Mouse (Mus musculus): ENCODE results near the gene Atp1a1.

The Atp1a1 gene

DNA sequence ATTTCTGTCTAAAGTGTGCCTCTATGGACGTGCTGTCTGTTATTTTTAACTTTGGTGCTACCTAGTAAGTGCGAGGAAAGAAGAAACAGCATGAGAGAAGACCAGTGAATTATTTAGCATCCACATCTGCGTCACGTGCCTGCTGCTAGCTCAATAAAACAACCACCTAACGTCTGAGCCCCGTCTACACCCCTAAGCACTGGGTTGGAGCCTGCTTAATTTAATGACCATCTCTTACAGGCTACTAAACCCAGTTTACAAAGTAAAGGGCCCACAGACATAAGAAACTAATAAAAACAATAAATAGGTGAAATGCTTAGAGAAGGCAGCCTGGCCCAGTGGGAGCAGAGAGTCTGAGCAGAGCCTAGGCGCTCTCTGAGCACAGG is 11.2 kb downstream of the Atp1a1 start:
- no peak for DNase-seq (ENCODE audit: low spot score)

DNA sequence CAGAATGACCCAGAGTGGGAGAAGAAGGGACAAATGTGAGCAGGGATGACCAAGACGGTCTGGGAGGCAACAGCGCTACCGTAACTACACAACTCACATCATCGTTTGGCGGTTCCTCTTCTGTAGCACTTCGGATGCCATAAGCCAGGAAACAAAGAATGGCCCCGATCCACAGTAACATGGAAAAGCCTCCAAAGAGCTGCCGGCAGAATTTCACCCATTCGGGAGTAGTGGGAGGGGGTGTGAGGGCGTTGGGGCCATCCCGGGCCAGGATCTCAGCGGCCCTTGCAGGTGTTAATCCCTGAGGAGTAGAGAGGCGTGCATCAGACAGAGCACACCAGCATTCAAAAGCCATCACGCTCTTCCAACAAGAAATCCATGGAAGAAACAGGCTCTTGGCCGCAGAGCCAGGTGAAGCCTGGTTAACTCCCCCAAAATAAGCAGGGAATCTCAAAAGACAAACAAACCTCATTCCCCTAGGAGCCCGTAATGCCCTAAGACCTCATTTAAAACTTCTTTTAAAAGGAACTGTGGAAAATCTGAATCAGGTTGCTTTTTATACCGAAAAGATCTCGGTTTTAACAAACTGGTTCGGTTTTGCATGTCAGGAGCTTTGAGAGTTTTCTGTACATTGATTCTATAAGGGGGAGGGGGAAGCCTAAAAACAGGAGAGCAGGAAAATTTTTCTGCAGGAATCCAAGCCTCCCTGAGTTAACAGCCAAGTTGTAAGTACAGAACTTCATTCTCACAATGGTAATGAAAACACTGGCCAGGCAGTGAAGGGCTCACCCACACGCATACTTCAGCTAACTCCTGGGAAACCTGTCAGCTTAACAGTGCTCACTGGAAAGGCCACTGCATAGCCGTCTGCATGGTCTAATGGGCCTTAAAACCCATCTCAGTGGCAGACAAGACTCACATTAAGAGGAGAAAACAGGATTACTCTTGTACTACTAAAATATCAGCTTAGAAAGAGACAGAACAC is 11.9 kb downstream of the Atp1a1 start:
- DNase-seq (ENCODE audit: low spot score) = no peak

GRCm38 (mm10) chr3:101590380-101590779 is 14.1 kb downstream of the Atp1a1 start:
- DNase-seq (ENCODE audit: low spot score) = no peak

DNA sequence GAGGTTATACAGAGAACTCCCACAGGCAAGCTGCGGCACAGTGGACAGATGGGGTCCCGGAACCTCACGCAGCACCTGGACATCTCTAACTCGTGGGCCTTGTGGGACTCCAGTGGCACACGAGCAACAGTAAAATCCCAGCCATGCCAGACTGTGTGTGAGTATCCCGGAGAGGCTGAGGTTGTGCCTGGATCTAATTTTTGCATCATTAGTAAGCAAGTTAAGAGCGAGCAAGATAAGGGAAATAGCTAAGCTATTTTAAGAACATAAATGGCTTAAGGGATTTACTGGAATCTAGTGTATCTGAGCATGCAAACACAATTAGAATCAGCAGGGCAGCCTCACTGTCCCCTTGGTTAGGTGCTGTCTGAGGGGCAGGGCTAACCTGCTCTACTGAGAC is 16.2 kb downstream of the Atp1a1 start:
- DNase-seq (ENCODE audit: low spot score) = no peak

DNA sequence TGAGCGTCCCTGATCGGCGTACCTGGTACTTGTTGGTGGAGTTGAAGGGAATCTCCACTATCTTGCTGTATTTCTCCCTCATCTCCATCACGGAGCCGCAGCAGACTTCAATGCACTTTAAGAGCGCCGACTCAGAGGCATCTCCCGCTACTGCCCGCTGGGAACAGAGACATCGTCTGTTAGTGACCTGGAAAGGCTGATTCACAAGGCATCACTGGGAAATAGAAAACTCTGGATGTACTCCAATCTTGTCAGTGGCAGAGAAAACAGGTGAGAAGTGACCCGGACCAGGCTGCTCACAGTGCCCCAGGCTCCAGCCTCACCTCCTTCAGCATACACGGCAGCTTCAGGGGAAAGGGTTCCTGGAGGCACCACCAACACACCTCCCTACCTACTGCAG is 17.7 kb downstream of the Atp1a1 start:
- DNase-seq (ENCODE audit: low spot score) = no peak

DNA sequence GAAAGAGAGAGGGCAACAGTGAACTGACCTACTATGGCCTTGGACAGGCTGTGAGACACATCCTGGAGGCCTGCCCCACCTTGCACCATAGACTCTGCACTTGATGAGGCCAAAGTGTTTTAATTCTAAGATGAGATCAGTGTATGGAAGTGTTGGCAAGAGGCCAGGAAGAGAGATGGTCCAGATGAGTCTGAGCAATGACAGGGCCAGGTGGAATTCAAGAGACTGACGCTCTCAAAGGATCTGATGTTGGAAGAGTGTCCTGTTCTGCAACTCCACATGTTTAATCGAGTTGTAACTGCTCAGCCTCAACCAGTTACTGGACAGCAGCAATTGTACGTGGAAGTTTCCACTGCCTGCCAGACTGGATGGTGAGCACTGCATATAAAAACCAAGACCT is 26.4 kb downstream of the Atp1a1 start:
- no peak for DNase-seq (ENCODE audit: low spot score)

GRCm38 (mm10) chr3:101577361-101577760 is 27.1 kb downstream of the Atp1a1 start:
- no peak for DNase-seq (ENCODE audit: low spot score)

DNA sequence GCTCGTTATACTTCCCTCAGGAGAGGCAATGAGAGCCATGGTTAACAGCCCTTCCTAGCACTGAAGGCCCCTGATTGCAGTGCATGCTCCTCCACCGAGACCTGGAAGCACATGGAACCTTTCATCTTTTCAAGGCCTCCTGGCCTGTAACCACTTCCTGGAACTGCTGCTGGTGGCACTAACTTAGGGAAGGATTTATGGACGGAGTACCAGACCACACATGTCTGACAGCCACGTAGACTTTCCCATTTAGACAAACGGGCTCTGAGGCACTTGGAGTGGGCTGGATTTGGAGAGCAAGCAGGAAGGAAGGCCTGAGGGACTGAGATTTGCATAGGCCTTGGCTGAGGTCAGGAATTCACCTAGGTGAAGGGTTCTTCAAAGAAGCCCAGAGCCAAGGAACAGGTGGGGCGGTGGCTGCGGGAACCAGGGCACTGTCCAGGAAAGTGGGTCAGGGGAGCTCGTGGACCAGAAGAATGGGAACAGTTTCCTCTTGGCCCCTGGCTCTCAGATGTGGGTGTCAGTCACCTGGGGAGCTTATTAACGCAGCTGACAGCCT is 28.9 kb downstream of the Atp1a1 start:
- DNase-seq (ENCODE audit: low spot score) = no peak

GRCm38 (mm10) chr3:101574463-101575193 is 29.9 kb downstream of the Atp1a1 start:
- DNase-seq (ENCODE audit: low spot score) = no peak

GRCm38 (mm10) chr3:101572991-101573390 is 31.5 kb downstream of the Atp1a1 start:
- no peak for DNase-seq (ENCODE audit: low spot score)

- DNase-seq (ENCODE audit: low spot score) = peak; percentile 29
These were observed 32.3 kb downstream of the Atp1a1 start for GRCm38 (mm10) chr3:101572174-101572626.

- DNase-seq (ENCODE audit: low spot score) = no peak
These were observed 32.9 kb downstream of the Atp1a1 start for GRCm38 (mm10) chr3:101571515-101572130.

DNA sequence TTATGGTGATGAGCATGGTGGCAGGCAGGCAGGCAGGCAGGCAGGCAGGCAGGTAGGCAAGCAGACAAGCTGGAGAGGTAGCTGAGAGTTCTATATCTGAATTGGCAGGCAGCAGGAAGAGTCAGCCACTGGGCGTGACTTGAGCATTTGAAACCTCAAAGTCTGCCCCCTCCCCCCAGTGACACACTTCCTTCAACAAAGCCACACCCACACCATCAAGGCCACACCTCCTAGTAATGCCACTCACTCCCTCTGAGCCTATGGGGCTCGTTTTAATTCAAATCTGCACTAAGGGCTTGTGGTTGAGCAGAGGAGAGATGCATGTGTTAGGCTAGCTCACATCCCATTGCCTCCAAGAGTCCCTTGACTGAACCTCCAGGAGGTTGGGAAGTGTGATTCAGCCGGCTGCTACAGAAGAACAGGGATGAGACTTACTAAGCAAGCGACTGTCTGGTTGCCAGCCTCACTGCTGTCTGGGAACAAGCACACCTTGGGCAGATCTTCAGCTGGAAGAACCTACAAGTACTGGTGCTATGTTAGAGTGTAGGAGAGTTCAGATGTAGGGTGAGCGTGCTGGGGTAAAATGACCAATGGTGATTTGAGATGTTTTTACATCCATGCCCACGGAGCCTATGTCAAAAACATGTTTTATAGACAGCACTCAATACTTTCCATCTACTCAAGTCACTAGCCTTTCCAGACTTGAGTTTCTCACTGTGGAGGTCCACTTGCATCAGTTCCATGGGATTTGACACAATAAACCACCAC is 33.6 kb downstream of the Atp1a1 start:
- DNase-seq (ENCODE audit: low spot score) = no peak

- no peak for DNase-seq (ENCODE audit: low spot score)
These were observed 34.2 kb downstream of the Atp1a1 start for GRCm38 (mm10) chr3:101570246-101570645.

- no peak for DNase-seq (ENCODE audit: low spot score)
These were observed 35.9 kb downstream of the Atp1a1 start for GRCm38 (mm10) chr3:101568627-101569026.

GRCm38 (mm10) chr3:101564011-101564410 is 40.5 kb downstream of the Atp1a1 start:
- DNase-seq (ENCODE audit: low spot score) = no peak

GRCm38 (mm10) chr3:101562510-101563209 is 41.8 kb downstream of the Atp1a1 start:
- DNase-seq (ENCODE audit: low spot score) = no peak

DNA sequence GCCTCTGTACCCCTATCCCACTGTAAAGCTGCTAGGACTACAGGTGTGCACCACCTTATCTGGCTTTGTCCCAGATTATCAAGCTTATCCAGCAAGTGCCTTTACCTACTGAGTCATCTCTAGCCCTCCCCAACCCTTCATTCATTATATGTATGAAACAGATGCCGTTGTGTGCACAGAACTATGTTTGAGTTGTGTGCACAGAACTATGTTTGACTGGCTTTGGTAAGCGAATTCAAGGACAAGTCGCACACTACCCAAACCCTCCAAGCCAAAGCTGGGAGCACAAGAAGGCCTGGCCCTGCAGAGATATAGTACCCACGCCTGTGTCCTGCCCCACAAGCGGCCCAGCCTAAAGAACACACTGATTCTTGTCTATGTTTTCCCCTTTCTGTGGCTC is 42.5 kb downstream of the Atp1a1 start:
- no peak for DNase-seq (ENCODE audit: low spot score)

DNA sequence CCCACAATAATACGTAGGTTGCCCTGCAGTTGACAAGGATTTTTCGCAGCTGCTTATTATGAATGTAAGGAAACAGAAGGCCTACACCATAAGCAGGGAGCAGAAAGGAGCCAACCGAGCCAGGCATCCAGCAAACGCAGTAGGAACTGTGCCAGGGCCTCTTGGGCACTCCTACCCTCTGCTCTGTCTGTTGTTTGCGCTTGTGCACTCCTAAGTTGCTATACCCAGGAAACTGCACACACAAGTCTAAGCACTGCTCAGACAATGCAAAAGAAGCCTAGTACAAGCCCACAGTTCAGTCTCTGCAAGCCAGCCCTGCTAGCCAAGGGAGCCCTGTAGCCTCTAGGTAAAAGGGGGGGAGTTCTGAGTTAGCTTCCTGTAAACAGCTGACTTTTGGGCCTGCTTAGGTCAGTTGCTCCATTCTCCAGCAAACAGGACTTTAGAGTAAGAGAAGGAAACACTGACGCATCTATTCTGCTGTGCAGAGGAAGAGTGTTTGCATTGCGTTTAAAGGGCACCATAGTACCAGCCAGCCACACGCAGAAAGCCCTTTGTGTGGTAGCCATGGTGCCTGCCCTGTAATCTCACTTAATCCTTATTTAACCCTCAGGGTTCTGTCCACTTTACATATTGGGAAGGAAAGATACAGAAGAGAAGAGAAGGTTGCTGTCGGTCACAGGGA is 43.5 kb downstream of the Atp1a1 start:
- DNase-seq (ENCODE audit: low spot score) = no peak

- no peak for DNase-seq (ENCODE audit: low spot score)
These were observed 47.8 kb downstream of the Atp1a1 start for GRCm38 (mm10) chr3:101556712-101557111.

Measured in ovary, postnatal 14 days (tissue).